Mouse (Mus musculus) cerebellum, postnatal 14 days (tissue): ENCODE measurements at regions not wholly inside any gene's neighbourhood (a gene's known extent, or its start where the extent isn't known, plus 50 kb on each side); places are given as distances from the start of the nearest gene placed in this dataset.
A peak's percentile ranks its signal among the peaks of the same experiment; 100 is the strongest.

Source experiments
- DNase-seq, 2 experiments: peaks; one replicate each; pipeline ENCODE4 v3.0.0; 2021; ENCODE audit warnings: mixed read lengths in 2 of 2

DNA sequence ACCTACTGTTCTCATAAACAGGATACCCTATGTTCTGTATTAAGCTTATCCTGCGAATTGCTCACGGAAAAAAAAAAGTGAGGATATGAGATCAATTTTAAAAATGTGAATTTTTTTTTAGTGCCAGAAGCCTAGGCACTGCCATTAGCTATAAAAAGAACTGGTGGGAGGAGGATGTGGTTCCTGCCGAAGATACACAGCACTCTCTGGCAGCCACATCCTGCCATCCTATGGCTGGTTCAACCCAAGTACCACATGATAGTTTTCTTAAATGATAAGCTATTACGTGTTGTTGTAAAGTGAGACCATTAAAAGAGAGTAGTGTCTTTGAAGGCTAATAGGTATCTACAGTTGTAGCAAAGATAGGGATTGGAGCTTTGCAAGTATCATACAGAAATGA, 58.2 kb upstream of the Ppp3ca start:
- DNase-seq: no peak

DNA sequence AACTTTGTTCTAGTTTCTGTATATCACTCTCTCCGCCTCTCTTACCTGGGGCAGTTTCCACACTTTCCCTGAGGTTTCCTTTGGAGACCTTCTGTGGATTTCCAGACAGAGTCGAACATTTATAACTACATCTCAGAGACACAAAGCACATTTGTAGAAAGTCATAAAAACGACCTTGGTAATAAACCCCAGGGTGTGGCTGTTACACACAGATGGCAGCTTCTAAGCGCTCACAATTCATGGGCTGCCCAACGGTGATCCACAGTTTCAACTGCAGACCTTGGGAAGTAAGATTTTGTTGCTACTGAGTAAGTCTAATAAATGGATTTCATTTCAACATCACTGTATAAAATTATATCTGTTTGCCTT, 59.4 kb upstream of the Ppp3ca start:
- DNase-seq: no peak

DNA sequence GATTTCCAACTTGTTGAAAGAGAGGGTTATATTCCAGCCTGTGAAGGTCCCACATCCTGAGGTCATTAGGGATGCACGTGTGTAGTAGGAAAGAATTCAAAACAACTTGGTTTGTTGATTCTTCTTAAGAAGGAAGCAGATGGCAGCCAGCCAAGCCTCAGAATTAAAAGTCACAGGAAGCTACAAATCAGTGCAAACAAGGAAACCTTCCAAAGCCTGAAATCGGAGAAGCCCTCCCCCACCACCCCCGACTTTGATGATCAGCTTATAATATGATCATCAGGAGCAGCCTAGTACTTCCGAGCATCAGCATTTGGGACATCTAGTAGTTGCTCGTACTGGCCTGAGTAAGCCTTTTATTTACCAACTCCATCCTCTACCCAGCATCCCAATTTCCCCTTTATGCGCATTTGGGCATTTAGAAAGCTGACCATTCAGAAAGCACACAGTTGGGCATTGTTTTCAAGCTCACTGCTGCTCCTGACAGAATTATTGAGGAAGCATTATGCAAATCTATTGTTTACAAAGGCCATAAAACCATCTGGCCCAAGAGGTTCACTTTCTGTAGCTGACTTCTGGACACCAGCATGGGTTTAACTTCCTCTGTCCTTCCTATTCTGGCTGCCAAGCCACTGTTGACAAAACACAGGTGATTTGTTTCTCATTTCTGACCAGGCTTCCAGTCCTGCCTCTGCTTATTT, 59.9 kb upstream of the Ppp3ca start:
- DNase-seq: peak in 1 of 2 experiments; percentile 12

DNA sequence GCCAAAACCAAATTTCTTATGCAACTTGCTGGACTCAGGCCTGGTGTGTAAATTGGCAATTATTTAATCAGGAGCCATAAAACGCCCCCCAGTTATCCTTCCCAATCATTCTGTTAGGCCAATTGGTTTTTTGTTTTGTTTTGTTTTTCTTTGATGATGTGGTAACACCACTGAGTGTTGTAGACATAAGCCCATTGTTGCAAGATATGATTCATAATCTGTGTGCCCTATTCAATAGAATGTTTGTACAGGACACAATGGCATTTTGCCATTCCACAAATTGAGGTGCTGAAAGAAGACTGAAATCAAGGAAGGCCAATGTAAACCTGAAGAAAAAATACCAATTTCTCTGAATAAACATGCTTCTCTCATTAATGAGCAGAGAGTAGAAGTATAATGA, 68.2 kb upstream of the Ppp3ca start:
- no peak for DNase-seq

DNA sequence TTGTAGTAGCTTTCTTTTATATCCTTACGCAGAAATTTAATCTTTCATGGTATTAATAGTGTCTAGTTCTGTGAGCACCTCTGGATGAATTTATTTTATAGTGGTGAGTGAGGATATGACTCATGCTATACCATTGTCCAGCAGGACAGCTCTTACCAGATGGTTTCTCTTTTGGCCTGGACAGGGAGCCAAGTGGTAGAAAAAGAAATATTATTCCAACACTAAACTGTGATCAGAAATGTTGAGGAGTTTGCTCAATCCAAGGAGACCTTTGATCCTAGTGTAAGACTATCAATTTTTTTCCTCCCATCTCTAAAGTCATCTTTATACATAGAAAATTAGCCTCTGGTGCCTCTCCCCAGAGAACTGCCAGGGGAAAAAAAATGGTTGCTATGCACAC, 86.0 kb upstream of the Ppp3ca start:
- no peak for DNase-seq

DNA sequence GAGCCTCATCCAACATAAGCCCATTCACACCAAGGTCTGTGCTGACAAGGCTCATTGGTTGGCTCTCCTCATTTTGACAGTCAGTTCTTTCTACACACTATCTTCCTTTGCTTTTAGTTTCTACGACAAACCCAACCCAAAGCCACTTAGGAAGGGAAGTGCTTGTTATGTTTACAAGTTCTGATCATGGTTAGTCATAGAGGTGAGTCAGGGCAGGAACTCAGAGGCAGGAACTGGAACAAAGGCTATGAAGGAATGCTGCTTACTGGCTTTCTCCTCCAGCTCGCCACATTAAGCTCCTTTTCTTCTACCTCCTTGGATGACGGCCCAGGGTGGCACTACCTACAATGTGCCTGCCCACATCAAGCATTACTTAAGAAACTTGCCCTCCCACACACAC, 91.9 kb upstream of the Ppp3ca start:
- no peak for DNase-seq

DNA sequence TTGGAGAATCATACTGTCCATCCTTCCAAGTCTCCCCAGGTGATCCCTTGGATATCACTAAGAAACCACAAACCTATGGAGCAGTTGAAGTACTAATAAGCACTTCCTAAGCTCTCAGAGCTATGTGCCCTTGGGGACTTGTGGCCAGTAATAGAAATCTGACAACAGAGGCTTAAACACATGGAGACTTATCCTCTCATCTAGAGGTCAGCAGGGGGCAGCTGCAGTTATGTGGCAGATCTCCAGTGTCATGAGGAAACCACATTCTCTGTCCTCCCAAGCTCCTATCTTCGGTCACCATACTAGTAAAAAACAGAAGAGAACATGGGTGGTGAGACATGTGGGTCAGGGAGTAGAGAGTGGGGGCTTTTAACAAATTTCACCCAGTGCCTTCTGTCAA, 99.4 kb upstream of the Ppp3ca start:
- peak; percentile 10 to 18 for DNase-seq

DNA sequence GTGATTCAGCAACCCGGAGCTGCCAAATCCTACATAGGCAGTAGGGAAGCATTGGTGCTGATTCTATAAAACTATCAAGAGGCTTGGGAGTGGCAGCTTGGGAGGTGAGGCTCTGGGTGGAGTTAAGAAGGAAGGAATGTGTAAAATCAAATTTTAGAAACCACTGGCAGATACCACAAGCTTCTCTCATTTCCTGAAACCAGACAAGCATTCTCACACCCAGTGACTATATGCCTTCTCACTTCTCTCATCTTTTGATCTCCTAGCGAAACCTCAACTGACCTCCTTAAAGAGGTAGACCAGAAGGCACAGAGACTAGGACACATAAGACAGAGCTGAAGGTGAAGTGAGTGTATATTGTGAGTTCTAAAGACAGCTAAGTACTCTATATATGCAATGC, 113.4 kb upstream of the Ppp3ca start:
- no peak for DNase-seq

DNA sequence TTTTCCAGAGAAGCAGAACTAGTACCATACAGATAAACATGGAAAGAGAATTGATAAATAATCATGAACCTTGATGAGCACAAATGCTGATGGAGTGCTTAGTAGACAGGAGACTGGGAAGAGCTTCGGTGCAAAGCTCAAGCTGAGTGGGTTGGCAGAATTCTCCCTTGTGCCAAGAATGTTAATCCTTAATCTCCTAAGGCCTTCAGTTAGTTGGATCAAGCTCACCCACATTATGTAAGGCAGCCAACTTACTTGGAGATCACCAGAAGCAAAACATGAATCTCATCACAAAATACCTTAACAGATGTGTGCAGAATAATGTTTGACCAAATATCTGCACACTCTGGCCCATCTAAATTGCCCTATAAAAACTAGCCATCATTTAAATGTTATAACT, 120.5 kb upstream of the Ppp3ca start:
- no peak for DNase-seq

DNA sequence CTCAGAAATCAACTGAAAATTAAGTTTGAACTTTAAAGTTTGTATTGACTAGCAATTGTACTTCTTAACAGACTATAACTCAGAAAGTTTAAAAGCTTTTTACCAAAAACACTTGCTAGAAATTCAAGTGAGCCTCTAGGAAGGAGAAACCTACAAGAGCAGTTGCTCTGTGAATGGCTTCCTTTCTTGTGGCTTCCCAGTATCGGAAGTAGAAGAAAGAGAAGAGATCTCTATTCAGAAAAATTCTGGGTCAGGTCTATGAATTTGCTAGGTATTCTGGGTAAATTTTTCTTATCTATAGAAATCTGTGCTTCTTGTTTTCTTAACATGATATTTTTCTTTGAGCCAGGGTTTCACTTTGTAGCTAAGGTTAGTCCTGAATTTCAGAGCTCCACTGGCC, 138.3 kb upstream of the Ppp3ca start:
- no peak for DNase-seq

DNA sequence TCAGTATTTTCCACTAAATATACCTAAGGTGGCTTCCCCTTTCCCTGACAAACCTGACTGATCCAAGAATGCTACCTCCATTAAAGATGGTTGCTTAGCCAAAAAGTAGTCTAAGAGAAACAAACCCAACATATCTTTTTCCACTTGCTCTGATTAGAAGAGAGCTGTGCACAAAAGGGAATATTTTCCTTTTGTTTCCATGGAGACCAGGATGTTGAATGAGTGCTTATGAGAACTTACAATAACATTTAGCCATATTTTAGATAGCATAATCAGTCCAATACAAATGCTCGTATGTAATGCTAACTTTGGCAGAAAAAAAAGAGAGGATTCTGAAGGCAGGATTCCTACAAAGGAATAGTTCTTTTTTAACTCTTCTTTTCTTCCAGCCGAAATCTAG, 161.3 kb upstream of the Ppp3ca start:
- DNase-seq: no peak

DNA sequence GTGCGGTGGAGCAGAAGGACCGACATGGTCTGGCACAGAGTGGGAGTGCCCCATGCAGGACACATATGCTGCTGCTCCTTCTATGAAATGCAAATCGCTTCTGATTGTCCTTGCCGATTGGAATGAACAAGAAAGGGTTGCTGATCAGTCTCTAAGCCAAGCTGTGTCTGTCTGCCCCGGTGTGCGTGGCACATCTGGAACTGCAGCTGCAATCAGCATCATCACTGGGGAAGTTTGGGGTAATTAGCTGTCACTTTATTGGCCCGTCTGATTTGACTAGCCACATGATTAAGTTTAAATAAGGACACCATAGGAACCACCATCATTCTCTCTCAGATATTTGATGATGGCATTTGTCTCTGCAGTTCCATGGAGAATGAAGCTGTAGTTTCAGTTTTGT, 162.9 kb upstream of the Ppp3ca start:
- DNase-seq: peak; percentile 5 to 7

DNA sequence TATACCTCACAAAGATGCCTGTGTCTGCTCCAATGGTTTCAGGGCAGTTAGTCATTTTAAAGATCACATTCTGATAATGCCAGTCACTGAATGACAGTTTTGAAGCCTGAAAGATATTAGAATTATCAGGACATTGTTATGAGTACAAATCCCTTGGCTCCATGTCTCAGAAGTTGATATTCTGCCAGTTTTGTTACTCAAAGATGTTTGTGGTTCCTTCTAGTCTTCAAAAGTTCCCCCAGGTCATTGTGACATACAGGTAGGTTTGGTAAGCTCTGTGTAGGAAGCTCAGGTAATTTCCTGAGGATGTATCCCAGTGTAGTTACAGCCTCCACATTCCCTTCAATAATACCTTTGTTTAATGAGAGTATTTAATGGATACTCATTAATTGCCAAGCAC, 169.0 kb upstream of the Bank1 start:
- DNase-seq: no peak

DNA sequence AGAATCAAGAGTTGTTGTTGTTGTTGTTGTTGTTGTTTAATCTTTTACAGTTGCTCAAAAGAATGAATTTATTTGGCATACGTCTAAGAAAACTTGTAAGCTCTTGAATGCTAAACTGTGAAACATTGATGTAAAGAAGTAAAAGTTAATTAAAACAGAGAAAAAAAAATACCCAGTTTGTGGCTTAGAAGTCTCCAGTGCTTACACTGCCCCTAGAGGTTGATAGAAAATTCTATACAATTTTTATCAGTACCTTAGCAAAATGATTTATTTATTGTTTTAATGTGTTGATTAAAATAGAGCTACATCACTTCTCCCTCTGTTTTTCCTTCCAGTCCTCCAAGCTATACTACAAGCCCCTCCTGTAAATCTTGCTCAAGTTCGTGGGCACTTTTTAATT, 165.8 kb upstream of the Bank1 start:
- no peak for DNase-seq

DNA sequence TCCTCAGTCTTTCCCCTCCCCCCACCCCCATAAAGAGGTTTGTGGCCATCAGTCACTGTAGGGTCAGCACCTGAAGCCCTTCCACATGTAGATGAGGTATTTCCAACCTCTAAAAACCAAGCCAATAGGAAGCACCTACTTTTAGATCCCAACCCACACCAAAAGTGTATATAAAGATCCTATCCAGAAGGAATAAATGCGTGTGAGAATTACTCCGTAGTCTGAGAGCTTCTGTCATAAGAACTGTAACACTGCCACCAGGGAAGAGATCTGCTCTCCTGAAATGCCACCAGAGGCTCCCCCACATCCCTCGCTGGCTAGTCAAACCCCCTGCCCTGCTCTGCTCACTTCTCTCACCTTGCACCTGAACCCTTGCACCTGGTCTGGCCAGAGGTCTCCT, 145.8 kb upstream of the Bank1 start:
- DNase-seq: no peak

DNA sequence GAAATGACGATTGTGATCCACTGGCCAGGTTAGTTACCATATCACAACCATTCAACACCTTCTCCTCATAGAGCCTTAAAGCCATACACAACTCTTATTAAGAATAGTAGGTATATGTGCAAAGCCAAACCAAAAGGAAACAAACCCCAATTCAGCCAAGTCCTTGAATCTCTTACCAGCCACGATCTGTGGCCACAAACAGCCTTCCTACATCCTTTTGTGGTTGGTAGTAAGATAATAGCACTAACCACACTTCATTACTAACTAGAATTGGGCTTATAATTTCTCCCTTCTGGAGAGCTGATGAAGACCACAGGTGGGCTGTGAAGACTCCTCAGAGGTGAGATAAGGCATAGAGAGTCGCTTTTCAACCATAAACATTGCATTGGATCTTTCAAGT, 136.9 kb upstream of the Bank1 start:
- DNase-seq: no peak

DNA sequence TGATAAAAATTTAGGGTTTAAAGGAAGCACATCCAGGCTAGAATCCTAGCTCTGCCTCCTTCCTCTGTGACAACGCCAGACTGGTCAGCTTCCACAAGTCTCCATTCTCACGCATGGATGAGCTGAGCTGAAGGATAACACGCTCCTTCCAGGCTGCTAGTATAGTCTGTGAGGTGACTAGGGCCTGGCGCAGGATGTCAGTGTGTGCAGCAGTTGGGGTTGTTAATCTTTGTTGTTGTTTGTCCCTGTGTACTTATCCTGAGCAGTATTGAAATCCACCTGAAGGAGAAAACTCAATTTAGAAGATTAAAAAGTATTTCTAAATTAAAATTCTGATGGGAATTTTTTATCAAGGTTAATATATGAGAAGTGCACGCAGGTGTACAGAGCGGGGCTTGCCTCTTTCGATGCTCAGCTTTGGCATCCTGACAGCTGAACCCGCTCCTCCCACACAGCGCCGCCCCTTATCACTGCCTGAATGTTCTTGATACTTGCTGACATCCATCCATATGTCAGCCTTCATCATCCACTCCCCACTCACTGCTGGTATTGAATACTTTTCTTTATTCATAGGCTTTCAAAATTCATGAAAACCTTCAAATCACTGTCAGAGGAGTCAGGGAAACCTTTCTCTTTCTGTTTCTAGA, 130.7 kb upstream of the Bank1 start:
- DNase-seq: peak; percentile 57 to 63

DNA sequence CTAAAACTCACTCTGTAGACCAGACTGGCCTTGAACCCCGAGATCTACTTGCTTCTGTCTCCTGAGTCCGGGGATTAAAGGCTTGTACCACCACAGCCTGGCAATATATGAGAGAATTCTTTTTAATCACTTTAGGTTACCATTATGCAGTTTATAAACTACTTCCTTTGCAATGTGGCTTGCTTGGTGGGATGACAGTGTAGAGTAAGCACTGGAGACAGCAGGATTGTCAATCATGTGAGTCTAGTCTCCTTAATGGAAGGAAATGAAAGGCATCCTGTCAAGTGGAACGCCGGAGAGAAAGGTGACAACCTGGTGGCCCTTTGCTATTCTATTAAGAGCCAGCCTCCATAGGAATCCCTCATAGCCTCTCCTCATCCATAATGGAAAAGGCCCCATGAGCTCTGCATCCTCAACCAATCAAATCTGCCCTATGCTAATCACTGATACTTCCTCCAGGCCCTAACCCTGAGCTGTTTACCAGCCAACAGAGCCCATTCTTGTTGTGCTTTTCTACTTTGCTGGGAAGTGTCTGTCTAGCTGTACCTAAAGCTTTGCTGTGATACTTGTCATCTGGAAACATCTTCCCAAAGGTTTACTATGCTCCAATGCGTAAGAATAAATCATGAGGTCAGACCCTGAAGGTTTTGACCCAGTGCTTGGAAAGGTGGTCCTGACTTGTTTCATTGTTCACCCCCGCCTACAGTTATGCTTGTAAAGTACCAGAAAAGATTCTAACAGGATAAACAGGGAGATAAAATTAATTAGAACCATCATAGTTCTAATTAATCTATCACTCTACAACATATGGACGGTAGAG, 130.0 kb upstream of the Bank1 start:
- no peak for DNase-seq

DNA sequence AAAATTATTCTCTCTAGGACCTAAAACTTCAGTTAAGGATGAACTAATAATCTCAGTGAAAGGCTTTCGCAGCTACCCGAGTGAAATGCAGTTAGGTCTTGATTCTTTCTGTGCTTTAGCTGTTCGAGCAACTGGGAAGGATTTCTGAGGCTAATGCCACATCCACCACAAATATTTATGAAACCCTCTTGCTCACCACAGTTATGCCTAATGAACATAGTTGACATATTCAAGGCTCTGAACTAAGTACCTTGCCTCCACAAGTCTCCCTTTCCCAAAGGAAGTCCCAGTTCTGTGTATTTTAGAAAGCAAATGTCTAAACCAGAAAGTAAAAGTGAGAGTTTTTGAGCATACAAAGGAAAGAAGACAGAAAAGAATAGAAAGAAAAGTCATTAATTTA, 129.1 kb upstream of the Bank1 start:
- no peak for DNase-seq

DNA sequence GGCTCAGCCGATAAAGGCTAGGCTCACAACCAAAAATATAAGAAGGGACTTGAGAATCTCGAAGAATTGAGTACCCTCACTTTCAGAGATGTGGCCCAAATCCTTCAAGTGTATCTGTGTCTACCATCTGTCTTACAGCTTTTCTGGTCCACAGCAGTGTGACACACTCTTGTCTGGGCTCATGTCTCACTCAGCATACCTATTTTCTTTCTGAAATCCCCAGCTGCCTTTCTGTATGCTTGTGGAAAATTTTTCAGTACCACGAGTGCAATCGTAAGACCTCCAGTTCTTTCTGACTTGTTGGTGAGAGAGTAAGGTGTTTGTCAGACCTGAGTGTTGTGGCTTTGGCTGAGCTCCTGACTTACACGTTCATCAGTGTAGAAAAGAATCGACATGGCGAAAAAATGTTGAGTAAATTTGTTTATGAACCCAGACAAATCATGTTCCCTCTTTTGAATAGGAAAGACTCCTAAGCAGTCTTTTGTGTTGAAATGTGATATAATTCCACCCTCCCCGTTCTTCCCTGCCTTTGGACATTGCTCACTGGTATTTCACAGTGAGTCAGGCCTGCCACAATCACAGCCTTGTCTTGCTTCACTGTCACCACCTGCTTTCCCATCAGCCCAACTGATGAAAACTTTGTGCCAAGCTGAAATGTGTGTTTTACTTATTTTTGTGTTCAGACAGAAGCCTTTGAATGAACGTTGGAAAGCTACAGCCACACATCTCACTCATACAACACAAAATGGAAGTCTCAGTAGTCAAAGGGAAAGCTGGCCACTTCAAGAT, 125.3 kb upstream of the Bank1 start:
- no peak for DNase-seq

DNA sequence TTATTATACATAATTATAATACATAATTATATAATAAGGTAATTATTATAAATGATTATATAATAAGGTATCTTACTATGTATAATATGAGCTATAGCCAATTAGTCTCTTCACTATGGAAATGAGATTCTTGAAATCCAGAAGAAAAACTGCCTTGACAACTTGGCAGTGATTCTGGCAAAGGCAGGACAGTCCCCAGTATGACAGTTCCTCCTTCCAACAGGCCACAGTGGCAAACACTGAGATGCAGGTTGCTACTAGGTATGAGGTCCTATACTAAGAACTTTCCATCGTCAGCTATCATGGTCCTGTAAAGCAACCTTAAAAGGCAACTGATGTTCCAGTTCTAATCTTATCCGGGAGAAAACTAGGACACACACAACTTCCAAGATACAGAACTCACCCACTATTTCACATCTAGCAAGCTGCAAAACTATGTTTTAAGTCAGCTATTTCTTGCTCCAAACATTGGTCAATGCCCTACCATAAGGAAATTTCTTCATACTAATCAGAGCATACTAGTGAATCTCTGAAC, 124.6 kb upstream of the Bank1 start:
- peak; percentile 16 to 47 for DNase-seq

DNA sequence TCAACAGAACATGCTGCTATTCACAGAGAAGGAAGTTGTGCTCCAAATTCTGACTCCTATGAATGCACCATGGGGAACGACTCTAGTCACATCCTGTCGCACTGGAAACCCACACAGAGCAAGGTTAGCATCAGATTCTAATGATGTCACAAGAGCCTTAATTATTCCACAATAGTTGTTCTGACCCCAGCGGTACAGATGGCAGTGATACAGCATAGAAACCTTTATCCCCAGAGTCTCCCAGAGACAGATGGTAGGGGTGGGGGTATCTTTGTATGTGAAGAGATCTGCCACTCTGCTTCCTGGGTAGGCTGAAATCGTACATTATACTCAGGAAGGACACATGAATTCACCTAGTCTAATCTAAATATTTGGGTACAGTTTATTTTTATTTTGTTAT, 123.5 kb upstream of the Bank1 start:
- DNase-seq: peak in 1 of 2 experiments; percentile 34

DNA sequence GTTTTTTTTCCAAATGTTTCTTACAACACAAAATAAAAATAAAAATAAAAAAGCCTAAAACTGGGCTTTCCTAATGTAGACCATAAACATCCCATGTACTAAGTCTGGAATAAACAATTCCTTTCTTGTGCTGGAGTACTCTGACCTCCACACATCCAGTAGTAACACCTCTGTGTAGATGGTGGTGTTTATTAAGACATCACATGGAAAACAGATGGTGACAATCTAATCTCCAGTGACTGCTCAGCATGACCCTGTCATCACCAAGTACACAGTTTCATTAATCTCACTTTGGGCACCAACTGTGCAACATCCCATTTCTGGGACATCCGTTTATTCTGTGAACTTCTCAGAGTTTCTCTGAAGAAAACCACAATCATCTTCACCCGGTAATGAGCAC, 118.7 kb upstream of the Bank1 start:
- no peak for DNase-seq
